12 mouse cellular contexts compared by ENCODE assay signal in genomic region chr1:69683851-69684250, GRCm38 (mm10). TPM values are rescaled to one million over a fixed set of nuclear protein-coding genes. Genes with fewer than 3 reads are reported as not detected.
A peak's percentile ranks its signal among the peaks of the same experiment; 100 is the strongest.
DNase-seq lines count a peak whose midpoint lies in the region; ATAC-seq lines count a peak whose summit lies in the region.
"Had no signal": no experiment of that assay in that cellular context is flagged by ENCODE, and none has a peak within 500 bp of the region (broad histone marks: within the 10 kb centered on the region; RNA-seq: fewer than 3 reads in every experiment).

No protein-coding gene starts in this region.

- H3K9ac ChIP-seq in intestine, embryonic 14.5 days (ENCODE audit: low read length): no peak overlapping the region
- H3K9ac ChIP-seq in intestine, embryonic 16.5 days (ENCODE audit: low read depth, low read length): no peak overlapping the region
- H3K9ac ChIP-seq in embryonic facial prominence, embryonic 12.5 days: no peak overlapping the region
- no peak overlapping the region for H3K9ac ChIP-seq in liver, embryonic 12.5 days

- no peak overlapping the region for H3K27ac ChIP-seq in intestine, embryonic 14.5 days (ENCODE audit: low read depth)
- H3K27ac ChIP-seq in intestine, embryonic 16.5 days (ENCODE audit: low read length): no peak overlapping the region
- H3K27ac ChIP-seq in embryonic facial prominence, embryonic 12.5 days: no peak overlapping the region
- H3K27ac ChIP-seq in liver, embryonic 12.5 days: no peak overlapping the region

- no peak overlapping the region for H3K4me3 ChIP-seq in intestine, embryonic 14.5 days (ENCODE audit: low read depth, low read length)
- H3K4me3 ChIP-seq in intestine, embryonic 16.5 days (ENCODE audit: low read length): no peak overlapping the region
- H3K4me3 ChIP-seq in embryonic facial prominence, embryonic 12.5 days: peak overlapping the region; percentile 67
- peak overlapping the region; percentile 80; the same call in 1 of the 2 replicates for H3K4me3 ChIP-seq in liver, embryonic 12.5 days

- H3K9me3 ChIP-seq in intestine, embryonic 14.5 days (ENCODE audit: control insufficient read depth, low read length): no peaks in the 10 kb centered on the region
- H3K9me3 ChIP-seq in intestine, embryonic 16.5 days (ENCODE audit: control insufficient read depth, low read length): no peaks in the 10 kb centered on the region
- H3K9me3 ChIP-seq in embryonic facial prominence, embryonic 12.5 days: no peaks in the 10 kb centered on the region
- no peaks in the 10 kb centered on the region for H3K9me3 ChIP-seq in liver, embryonic 12.5 days (replicated peaks)

- no peak for DNase-seq in intestine, embryonic 14.5 days (ENCODE audit: low spot score)
- DNase-seq in 416B (ENCODE audit: low read depth): peak; percentile 63
- no peak for DNase-seq in right cerebral cortex, postnatal 10 days (ENCODE audit: low spot score in 2 of 2)
- no peak for DNase-seq in frontal cortex, postnatal 14 days (ENCODE audit: low spot score in 2 of 2)
- no peak for DNase-seq in gastrocnemius, postnatal 36 days
- DNase-seq: adrenal gland, adult 2 months; cerebellum, adult 18-20 months; layer of hippocampus, adult 9-11 months; lung, postnatal 14 days had no signal

- intact Hi-C loops in gastrocnemius, postnatal 36 days (cut with DNase I): loop anchor here (10.0 kb wide), 1 partner anchor 179 kb away; no protein-coding TSS in a partner anchor

- no peak for ATAC-seq in intestine, embryonic 14.5 days (replicated peaks; ENCODE audit: low FRiP score, low TSS enrichment, low read depth)
- ATAC-seq in intestine, embryonic 16.5 days: no peak
- no peak for ATAC-seq in embryonic facial prominence, embryonic 12.5 days (ENCODE audit: insufficient number of reproducible peaks, insufficient read depth, low FRiP score, low TSS enrichment)
- no peak for ATAC-seq in liver, embryonic 12.5 days

- H3K36me3 ChIP-seq in intestine, embryonic 14.5 days (ENCODE audit: control insufficient read depth, insufficient read depth, low read length): no peaks in the 10 kb centered on the region
- no peaks in the 10 kb centered on the region for H3K36me3 ChIP-seq in intestine, embryonic 16.5 days (ENCODE audit: control insufficient read depth, insufficient read depth, low read length)
- no peaks in the 10 kb centered on the region for H3K36me3 ChIP-seq in embryonic facial prominence, embryonic 12.5 days
- no peaks in the 10 kb centered on the region for H3K36me3 ChIP-seq in liver, embryonic 12.5 days

- H3K4me2 ChIP-seq in intestine, embryonic 14.5 days (ENCODE audit: low read length): peak overlapping the region; percentile 57; the same call in 1 of the 2 replicates
- no peak overlapping the region for H3K4me2 ChIP-seq in intestine, embryonic 16.5 days (ENCODE audit: low read depth, low read length)
- peak overlapping the region; percentile 72 for H3K4me2 ChIP-seq in embryonic facial prominence, embryonic 12.5 days (replicated peaks)
- peak overlapping the region; percentile 96 for H3K4me2 ChIP-seq in liver, embryonic 12.5 days

- 58% methylated on average over 3 of the region's 3 CpGs for WGBS in intestine, embryonic 14.5 days
- 61% methylated on average over 3 of the region's 3 CpGs for WGBS in intestine, embryonic 16.5 days
- 62% methylated on average over 3 of the region's 3 CpGs for WGBS in embryonic facial prominence, embryonic 12.5 days
- WGBS in liver, embryonic 12.5 days (ENCODE audit: insufficient replicate concordance): 21% methylated on average over 3 of the region's 3 CpGs

- 0 out of 2 replicates have a peak, but pooled peaks cover 9% of the 10 kb centered on the region for H3K4me1 ChIP-seq in intestine, embryonic 14.5 days (replicated peaks; ENCODE audit: control insufficient read depth, insufficient read depth, low read length)
- H3K4me1 ChIP-seq in intestine, embryonic 16.5 days (ENCODE audit: control insufficient read depth, insufficient read depth, low read length): peaks cover 4% of the 10 kb centered on the region
- H3K4me1 ChIP-seq in embryonic facial prominence, embryonic 12.5 days: peaks cover 5% of the 10 kb centered on the region; the same call in 1 of the 2 replicates
- peaks cover 37% of the 10 kb centered on the region for H3K4me1 ChIP-seq in liver, embryonic 12.5 days

- no peaks in the 10 kb centered on the region for H3K27me3 ChIP-seq in intestine, embryonic 14.5 days (replicated peaks; ENCODE audit: control insufficient read depth, insufficient read depth, low read length)
- no peaks in the 10 kb centered on the region for H3K27me3 ChIP-seq in intestine, embryonic 16.5 days (replicated peaks; ENCODE audit: control insufficient read depth, insufficient read depth, low read length)
- H3K27me3 ChIP-seq in embryonic facial prominence, embryonic 12.5 days: no peaks in the 10 kb centered on the region
- no peaks in the 10 kb centered on the region for H3K27me3 ChIP-seq in liver, embryonic 12.5 days (replicated peaks)

RNA-seq across cellular contexts. Expression of gene Ikzf2, which starts 3.2 kb away (rescaled TPM):
- 4.3 TPM in 2 replicates for polyA plus RNA-seq in intestine, embryonic 14.5 days (2014; fragmentation: Nextera tagmentation; extraction: Ambion mirVana)
- polyA plus RNA-seq in intestine, embryonic 16.5 days (2015; fragmentation: Nextera tagmentation; extraction: Ambion mirVana): 2.1 and 2.4 TPM in 2 replicates
- polyA plus RNA-seq in embryonic facial prominence, embryonic 12.5 days (2016; fragmentation: Nextera tagmentation; extraction: Ambion mirVana): 7.4 and 8.5 TPM in 2 replicates
- polyA plus RNA-seq in liver, embryonic 12.5 days (2016; fragmentation: Nextera tagmentation; extraction: Ambion mirVana): 1.6 and 1.9 TPM in 2 replicates
- 10 to 100 TPM; 10.8 to 11.3 TPM for total RNA-seq in gastrocnemius, postnatal 36 days (2021)

Comparison
In these comparisons a context has a peak if more than half of its experiments do, and no peak if none do; other contexts are left out.
1. H3K4me3 ChIP-seq: peak in embryonic facial prominence, embryonic 12.5 days (single experiment) and liver, embryonic 12.5 days (single experiment); none in intestine, embryonic 14.5 days (single experiment) and intestine, embryonic 16.5 days (single experiment).